Mouse (Mus musculus): ENCODE measurements around the gene Cerk.

Gene Cerk

DNA sequence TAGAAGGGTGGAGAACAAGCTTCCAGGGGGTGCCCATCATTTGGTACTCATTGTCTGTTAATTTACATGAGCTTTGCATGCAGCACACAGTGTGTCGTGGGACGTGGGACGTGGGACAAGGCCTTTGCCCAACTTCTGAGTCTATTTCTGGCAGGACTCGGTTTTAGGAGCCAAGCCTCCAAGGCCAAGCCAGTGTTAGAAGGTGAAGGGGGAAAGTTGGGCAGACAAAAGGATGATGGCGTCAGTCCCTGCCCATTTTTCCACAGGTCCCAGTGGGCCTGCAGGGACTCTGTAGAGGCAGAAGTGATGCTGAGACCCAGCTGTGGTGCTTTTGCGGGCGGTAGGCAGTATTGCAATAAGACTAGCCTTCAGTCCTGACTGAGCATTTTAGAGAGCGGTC lies 95.4 kb downstream of the Cerk start:
- no peak for DNase-seq (ENCODE audit: low spot score in 2 of 2)

GRCm38 (mm10) chr15:86089991-86090529 lies 95.9 kb downstream of the Cerk start:
- no peak for DNase-seq (ENCODE audit: low spot score in 2 of 2)

Data from frontal cortex, postnatal 36 days (tissue).